Mouse (Mus musculus) hindbrain, postnatal 0 days (tissue): ENCODE measurements around the gene Map2. TPM values are rescaled to one million over a fixed set of nuclear protein-coding genes. Genes with fewer than 3 reads are reported as not detected.
A peak's percentile ranks its signal among the peaks of the same experiment; 100 is the strongest.

ENCODE experiments used
- ATAC-seq: fragments of 200-750 bp; cut with Nextera tagmentation; 2 replicates; pipeline ENCODE4 v1.8.0; 2017; ENCODE audit warnings: mild to moderate bottlenecking, moderate TSS enrichment, moderate library complexity
- DNase-seq: peaks from one replicate; pipeline ENCODE4 v3.0.0-alpha.2; 2015; ENCODE audit warnings: low spot score
- H3K27ac ChIP-seq: fragments of 300-500 bp; sonication (generic); 2 replicates; pipeline ENCODE4 v1.5.1; 2014; ENCODE audit warnings: mild to moderate bottlenecking
- H3K27me3 ChIP-seq: fragments of 300-500 bp; sonication (generic); 2 replicates; pipeline ENCODE4 v1.6.1; 2014; ENCODE audit warnings: low read length, mixed read lengths; ENCODE audit not compliant: insufficient read depth
- H3K36me3 ChIP-seq: fragments of 300-500 bp; sonication (generic); 2 replicates; pipeline ENCODE4 v1.6.1; 2014; ENCODE audit warnings: low read length, mixed read lengths; ENCODE audit not compliant: insufficient read depth
- H3K4me1 ChIP-seq: fragments of 300-500 bp; sonication (generic); 2 replicates; pipeline ENCODE4 v1.6.1; 2014; ENCODE audit warnings: antibody characterized with exemption, low read length, mixed read lengths; ENCODE audit not compliant: insufficient read depth
- H3K4me2 ChIP-seq: fragments of 300-500 bp; sonication (generic); 2 replicates; pipeline ENCODE4 v1.6.1; 2014; ENCODE audit warnings: low read depth, mild to moderate bottlenecking, low read length, moderate library complexity, mixed read lengths
- H3K4me3 ChIP-seq: fragments of 300-500 bp; sonication (generic); 2 replicates; pipeline ENCODE4 v1.5.1; 2014; ENCODE audit warnings: low read length
- H3K9ac ChIP-seq: fragments of 300-500 bp; sonication (generic); replicated peaks from 2 replicates; pipeline ENCODE4 v1.6.1; 2014; ENCODE audit warnings: mild to moderate bottlenecking, low read length, moderate library complexity, mixed read lengths
- H3K9me3 ChIP-seq: fragments of 300-500 bp; sonication (generic); 2 replicates; pipeline ENCODE4 v1.6.1; 2016; ENCODE audit warnings: low read length, mixed read lengths
- CTCF ChIP-seq: IDR thresholded peaks from 2 replicates; pipeline ENCODE4 v1.5.1; 2016; ENCODE audit warnings: antibody characterized with exemption, control low read depth, low read depth
- WGBS: fragments of 180-500 bp; shearing (Covaris S2); extraction: QIAGEN DNeasy Blood & Tissue Kit; methylation state at CpG from one replicate; pipeline ENCODE4 v1.1.7; 2014; 5-methylcytosine and 5-hydroxymethylcytosine counted together
- polyA plus RNA-seq: library from polyadenylated mRNA; unstranded; fragments of >200 nt; fragmentation: Nextera tagmentation; extraction: Ambion mirVana; gene quantifications from 2 replicates; pipeline ENCODE4 v1.2.1, GENCODE M21; 2015
- total RNA-seq: library from RNA; depleted of rRNA; stranded (reverse); fragments of >200 nt; gene quantifications from 2 replicates; pipeline ENCODE4 v1.2.3, GENCODE M21; 2014

Map2 gene
- total and polyA plus RNA-seq, 2 experiments from 2014 or later, result 289 to 1,101 TPM

DNA sequence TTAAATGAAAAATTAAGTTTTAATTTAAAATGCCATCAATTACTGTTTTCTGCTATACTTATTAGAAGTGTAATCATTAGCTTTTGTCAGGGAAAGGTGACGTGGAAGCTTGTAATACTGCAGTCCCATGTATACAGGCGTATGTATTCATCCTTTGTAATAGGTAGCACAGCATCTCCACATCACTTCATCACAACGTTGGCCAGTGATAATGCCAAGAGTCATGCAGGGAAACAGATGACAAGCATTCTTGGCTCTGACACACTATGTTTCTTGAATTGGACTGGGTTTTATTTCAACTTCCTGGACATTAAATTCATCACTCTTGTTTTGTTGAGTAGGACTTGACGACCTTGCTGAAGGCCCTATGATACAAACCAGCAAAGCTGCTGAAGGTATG is 113.9 kb downstream of the Map2 start:
- Histone ChIP-seq H3K4me3 (no peak overlapping the region), H3K4me1 (no peaks in the 10 kb centered on the region), H3K27me3 (no peaks in the 10 kb centered on the region), H3K27ac (no peak overlapping the region), H3K9ac (no peak overlapping the region), H3K36me3 (no peaks in the 10 kb centered on the region), H3K9me3 (no peaks in the 10 kb centered on the region), H3K4me2 (no peak overlapping the region)
- peak; percentile 25 for DNase-seq
- ATAC-seq, result no peak
- TF ChIP-seq CTCF, result no peak
- 69% methylated on average over 4 of the region's 4 CpGs for WGBS

- no peak for DNase-seq
- 83% methylated on average over 3 of the region's 3 CpGs for WGBS
- no peaks in the 10 kb centered on the region for H3K36me3 ChIP-seq
Measured at GRCm38 (mm10) chr1:66292121-66292881, 117.2 kb downstream of the Map2 start.

DNA sequence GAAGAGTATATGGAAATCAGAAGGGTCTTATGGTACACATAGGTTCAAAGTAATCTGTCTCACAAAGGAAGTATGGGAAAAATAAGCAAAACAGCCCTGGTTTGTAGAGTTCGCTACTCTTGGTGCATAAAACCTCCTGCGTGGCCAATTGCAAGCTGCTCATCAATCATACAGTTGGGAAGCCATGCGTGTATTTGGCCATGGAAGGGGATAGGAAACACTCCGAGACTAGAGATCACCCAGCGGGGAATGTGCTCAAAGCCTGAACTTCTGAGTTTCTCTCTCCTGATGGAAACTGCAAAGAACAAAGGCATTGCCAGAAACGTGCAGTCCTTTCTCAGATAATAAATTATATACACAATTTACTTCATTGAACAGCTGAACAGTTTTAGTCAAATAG is 124.3 kb downstream of the Map2 start:
- Histone ChIP-seq H3K27me3 (no peaks in the 10 kb centered on the region), H3K4me3 (no peak overlapping the region), H3K27ac (no peak overlapping the region), H3K4me2 (no peak overlapping the region), H3K36me3 (no peaks in the 10 kb centered on the region), H3K9me3 (no peaks in the 10 kb centered on the region), H3K9ac (no peak overlapping the region), H3K4me1 (no peaks in the 10 kb centered on the region; the same call in 1 of the 2 replicates)
- DNase-seq (peak; percentile 59), ATAC-seq (no peak)
- no peak for TF ChIP-seq CTCF
- 52% methylated on average over 6 of the region's 6 CpGs for WGBS

More at GRCm38 (mm10) chr1:66292121-66292881, 117.2 kb downstream of the Map2 start:
- H3K27ac ChIP-seq, result no peak overlapping the region
- H3K4me1 ChIP-seq, result no peaks in the 10 kb centered on the region
- ATAC-seq, result no peak
- no peak overlapping the region for H3K4me3 ChIP-seq
- H3K4me2 ChIP-seq, result no peak overlapping the region
- no peak overlapping the region for H3K9ac ChIP-seq
- no peaks in the 10 kb centered on the region for H3K27me3 ChIP-seq
- no peaks in the 10 kb centered on the region for H3K9me3 ChIP-seq
- no peak for TF ChIP-seq CTCF

DNA sequence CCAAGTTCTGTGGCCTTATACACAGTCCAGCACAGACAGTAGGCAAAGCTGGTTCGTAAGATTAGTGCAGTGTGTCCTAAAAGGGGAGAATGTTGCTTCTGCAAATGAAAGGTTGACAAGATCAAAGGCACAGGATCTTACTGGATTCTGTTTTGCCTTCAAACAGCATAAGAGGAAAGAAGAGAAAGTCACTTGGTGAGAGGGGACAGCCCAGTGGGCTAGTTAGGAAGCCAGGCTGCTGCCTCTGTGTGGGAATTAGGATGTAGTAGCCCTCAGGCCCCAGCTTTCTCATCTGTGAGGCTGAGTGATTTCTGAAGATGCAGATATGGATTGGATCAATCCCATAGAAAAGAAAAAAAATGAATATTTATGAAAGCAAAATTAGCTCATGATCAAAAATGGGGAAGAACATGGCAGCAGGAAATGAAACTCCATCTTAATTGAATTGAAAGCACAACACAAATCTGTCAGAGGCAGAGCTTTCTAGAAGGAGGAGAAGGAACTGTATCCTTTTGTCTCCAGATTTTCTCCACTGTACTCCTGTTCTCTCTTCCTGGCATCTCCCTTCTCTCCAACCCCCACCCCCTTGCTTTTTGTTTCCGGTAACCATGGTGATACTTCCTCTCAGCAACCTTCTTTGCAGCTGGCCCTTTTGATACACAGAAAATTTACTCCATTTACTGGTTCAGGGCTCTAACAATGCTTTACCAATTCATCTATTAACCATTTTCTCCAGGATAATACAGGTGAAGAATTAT is 145.5 kb downstream of the Map2 start:
- H3K4me2 ChIP-seq, result peak overlapping the region; percentile 62
- H3K27me3 ChIP-seq, result no peaks in the 10 kb centered on the region
- peak overlapping the region; percentile 94 for H3K27ac ChIP-seq
- no peak for TF ChIP-seq CTCF
- no peaks in the 10 kb centered on the region for H3K9me3 ChIP-seq
- WGBS, result 31% methylated on average over 2 of the region's 2 CpGs
- ATAC-seq (peak; percentile 47), DNase-seq (peak; percentile 75)
- no peaks in the 10 kb centered on the region for H3K36me3 ChIP-seq
- H3K4me1 ChIP-seq, result peaks cover 9% of the 10 kb centered on the region; the same call in 1 of the 2 replicates
- H3K9ac ChIP-seq, result peak overlapping the region; percentile 82
- peak overlapping the region; percentile 62; the same call in 1 of the 2 replicates for H3K4me3 ChIP-seq

DNA sequence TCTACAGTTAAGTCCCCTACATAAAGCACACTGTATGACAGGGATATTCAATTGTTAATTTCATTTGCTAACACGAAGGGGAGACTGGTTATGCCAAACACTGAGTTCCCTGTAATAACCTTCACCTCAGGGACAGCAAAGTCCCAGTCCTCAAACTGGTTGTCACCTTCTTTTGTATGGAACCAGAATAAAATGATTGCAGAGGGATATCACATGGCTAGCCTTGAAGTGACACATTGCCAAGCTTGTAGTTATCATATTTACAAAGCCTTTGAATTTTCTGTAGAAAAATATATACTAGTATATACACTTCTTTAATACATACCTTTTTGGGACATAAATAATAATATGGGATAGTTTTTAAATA is 146.0 kb downstream of the Map2 start:
- TF ChIP-seq CTCF, result no peak

DNA sequence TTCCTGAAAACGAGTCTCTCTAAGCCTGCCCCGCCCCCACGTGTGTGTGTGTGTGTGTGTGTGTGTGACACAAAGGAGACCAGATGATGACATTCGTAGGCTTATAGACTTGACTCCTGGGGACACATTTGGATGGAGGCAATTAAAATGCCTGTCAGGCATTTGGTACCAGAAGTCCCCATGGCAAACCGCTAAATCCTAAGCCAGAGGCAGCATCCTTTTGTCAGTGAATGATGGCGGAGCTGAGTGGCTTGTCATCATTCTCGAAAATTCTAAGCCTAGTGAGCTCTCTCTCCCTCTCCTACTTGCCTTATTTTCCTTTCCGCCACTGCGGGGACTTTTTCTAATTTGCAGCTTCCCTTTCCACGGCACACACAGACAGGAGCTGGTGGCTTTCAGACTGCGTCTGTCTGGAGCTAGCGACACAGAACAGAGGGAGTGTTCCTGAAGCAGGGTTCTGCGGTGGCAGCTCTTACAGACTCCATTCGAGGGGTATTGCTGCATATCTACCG is 146.6 kb downstream of the Map2 start:
- H3K9ac ChIP-seq, result peak overlapping the region; percentile 82
- H3K4me3 ChIP-seq, result peak overlapping the region; percentile 62
- peaks cover 11% of the 10 kb centered on the region; the same call in 1 of the 2 replicates for H3K4me1 ChIP-seq
- no peaks in the 10 kb centered on the region for H3K27me3 ChIP-seq
- no peaks in the 10 kb centered on the region for H3K36me3 ChIP-seq
- peak; percentile 87 for ATAC-seq
- H3K27ac ChIP-seq, result peak overlapping the region; percentile 94
- WGBS, result 12% methylated on average over 15 of the region's 15 CpGs
- no peaks in the 10 kb centered on the region for H3K9me3 ChIP-seq
- peak; percentile 85 for DNase-seq
- TF ChIP-seq CTCF, result no peak; the same call in 1 of the 2 replicates
- peak overlapping the region; percentile 62 for H3K4me2 ChIP-seq

More for the DNA sequence above, 146.0 kb downstream of the Map2 start:
- DNase-seq (peak; percentile 26), ATAC-seq (0 out of 2 replicates have a peak, but pooled peaks have one; percentile 2)
- Histone ChIP-seq H3K4me1 (peaks cover 9% of the 10 kb centered on the region; the same call in 1 of the 2 replicates), H3K27ac (peak overlapping the region; percentile 94), H3K9me3 (no peaks in the 10 kb centered on the region), H3K27me3 (no peaks in the 10 kb centered on the region), H3K9ac (peak overlapping the region; percentile 82), H3K4me3 (peak overlapping the region; percentile 62), H3K36me3 (no peaks in the 10 kb centered on the region), H3K4me2 (peak overlapping the region; percentile 62)
- WGBS, result 2% methylated on average over 1 of the region's 1 CpGs
